Mouse (Mus musculus): ENCODE results near the gene Abcb11. TPM values are rescaled to one million over a fixed set of nuclear protein-coding genes. Genes with fewer than 3 reads are reported as not detected.

Gene Abcb11
- polyA plus RNA-seq, 1 experiment from 2014 or later, result 0.10 TPM

- H3K4me1 ChIP-seq (ENCODE audit: control insufficient read depth, insufficient read depth, low read depth, low read length), result no peaks in the 10 kb centered on the region
- H3K27ac ChIP-seq (ENCODE audit: low read depth, low read length), result no peak overlapping the region
- no peaks in the 10 kb centered on the region for H3K36me3 ChIP-seq (ENCODE audit: control insufficient read depth, insufficient read depth, low read length)
- no peak overlapping the region for H3K9ac ChIP-seq (ENCODE audit: low read depth, low read length)
- H3K9me3 ChIP-seq (ENCODE audit: control insufficient read depth, low read length), result no peaks in the 10 kb centered on the region
- H3K4me2 ChIP-seq (ENCODE audit: low read length), result no peak overlapping the region
- 0 out of 2 replicates have a peak, but pooled peaks have one; percentile 20 for ATAC-seq
- H3K27me3 ChIP-seq (replicated peaks; ENCODE audit: control insufficient read depth, insufficient read depth, low read length), result no peaks in the 10 kb centered on the region
- 65% methylated on average over 10 of the region's 10 CpGs for WGBS
- no peak overlapping the region for H3K4me3 ChIP-seq (ENCODE audit: low read length)
Observed at GRCm38 (mm10) chr2:69212652-69213051, 129.8 kb downstream of the Abcb11 start.

- no peaks in the 10 kb centered on the region for H3K27me3 ChIP-seq (replicated peaks; ENCODE audit: control insufficient read depth, insufficient read depth, low read length)
- H3K36me3 ChIP-seq (ENCODE audit: control insufficient read depth, insufficient read depth, low read length), result no peaks in the 10 kb centered on the region
- no peaks in the 10 kb centered on the region for H3K9me3 ChIP-seq (ENCODE audit: control insufficient read depth, low read length)
- H3K4me1 ChIP-seq (ENCODE audit: control insufficient read depth, insufficient read depth, low read depth, low read length), result no peaks in the 10 kb centered on the region
- H3K4me2 ChIP-seq (ENCODE audit: low read length), result no peak within 1 kb of the TSS
- H3K9ac ChIP-seq (ENCODE audit: low read depth, low read length), result no peak within 1 kb of the TSS
- no peak for ATAC-seq
- no peak within 1 kb of the TSS for H3K4me3 ChIP-seq (ENCODE audit: low read length)
- 82% methylated on average over 7 of the region's 7 CpGs for WGBS
- H3K27ac ChIP-seq (ENCODE audit: low read depth, low read length), result no peak within 1 kb of the TSS
Observed at GRCm38 (mm10) chr2:69210773-69211172, 131.6 kb downstream of the Abcb11 start, which contains the start of gene G6pc2. Gene G6pc2 (plus strand): TSS chr2:69211073.

- H3K9me3 ChIP-seq (ENCODE audit: control insufficient read depth, low read length), result no peaks in the 10 kb centered on the region
- no peak overlapping the region for H3K4me3 ChIP-seq (ENCODE audit: low read length)
- no peaks in the 10 kb centered on the region; the same call in 1 of the 2 replicates for H3K4me1 ChIP-seq (ENCODE audit: control insufficient read depth, insufficient read depth, low read depth, low read length)
- ATAC-seq, result no peak
- H3K9ac ChIP-seq (ENCODE audit: low read depth, low read length), result no peak overlapping the region
- no peak overlapping the region for H3K27ac ChIP-seq (ENCODE audit: low read depth, low read length)
- WGBS, result 88% methylated on average over 3 of the region's 3 CpGs
- H3K4me2 ChIP-seq (ENCODE audit: low read length), result no peak overlapping the region
- no peaks in the 10 kb centered on the region for H3K36me3 ChIP-seq (ENCODE audit: control insufficient read depth, insufficient read depth, low read length)
- no peaks in the 10 kb centered on the region for H3K27me3 ChIP-seq (replicated peaks; ENCODE audit: control insufficient read depth, insufficient read depth, low read length)
Observed at GRCm38 (mm10) chr2:69209684-69210083, 132.7 kb downstream of the Abcb11 start.

GRCm38 (mm10) chr2:69206523-69206922 lies 135.9 kb downstream of the Abcb11 start:
- H3K27me3 ChIP-seq (replicated peaks; ENCODE audit: control insufficient read depth, insufficient read depth, low read length), result no peaks in the 10 kb centered on the region
- no peaks in the 10 kb centered on the region; the same call in 1 of the 2 replicates for H3K4me1 ChIP-seq (ENCODE audit: control insufficient read depth, insufficient read depth, low read depth, low read length)
- no peak overlapping the region for H3K27ac ChIP-seq (ENCODE audit: low read depth, low read length)
- H3K4me3 ChIP-seq (ENCODE audit: low read length), result peak overlapping the region; percentile 96; the same call in 1 of the 2 replicates
- no peaks in the 10 kb centered on the region for H3K9me3 ChIP-seq (ENCODE audit: control insufficient read depth, low read length)
- WGBS, result 22% methylated on average over 7 of the region's 7 CpGs
- ATAC-seq, result no peak
- no peak overlapping the region for H3K9ac ChIP-seq (ENCODE audit: low read depth, low read length)
- peak overlapping the region; percentile 36 for H3K4me2 ChIP-seq (ENCODE audit: low read length)
- no peaks in the 10 kb centered on the region for H3K36me3 ChIP-seq (ENCODE audit: control insufficient read depth, insufficient read depth, low read length)

- Histone ChIP-seq H3K9ac (ENCODE audit: low read depth, low read length) (peak within 1 kb of the TSS; percentile 71), H3K9me3 (ENCODE audit: control insufficient read depth, low read length) (no peaks in the 10 kb centered on the region), H3K4me3 (ENCODE audit: low read length) (peak within 1 kb of the TSS; percentile 96), H3K4me1 (ENCODE audit: control insufficient read depth, insufficient read depth, low read depth, low read length) (no peaks in the 10 kb centered on the region; the same call in 1 of the 2 replicates), H3K27me3 (replicated peaks; ENCODE audit: control insufficient read depth, insufficient read depth, low read length) (no peaks in the 10 kb centered on the region), H3K27ac (ENCODE audit: low read depth, low read length) (no peak within 1 kb of the TSS), H3K4me2 (ENCODE audit: low read length) (peak within 1 kb of the TSS; percentile 97), H3K36me3 (ENCODE audit: control insufficient read depth, insufficient read depth, low read length) (no peaks in the 10 kb centered on the region)
- WGBS, result under 1% methylated on average over 43 of the region's 46 CpGs
- ATAC-seq, result peak; percentile 100
Observed at GRCm38 (mm10) chr2:69205791-69206351, 136.5 kb downstream of the Abcb11 start, which contains the start of gene Spc25. Gene Spc25 (minus strand): TSS chr2:69206194.

- Histone ChIP-seq H3K4me1 (ENCODE audit: control insufficient read depth, insufficient read depth, low read depth, low read length) (no peaks in the 10 kb centered on the region; the same call in 1 of the 2 replicates), H3K9me3 (ENCODE audit: control insufficient read depth, low read length) (no peaks in the 10 kb centered on the region), H3K27ac (ENCODE audit: low read depth, low read length) (no peak overlapping the region), H3K9ac (ENCODE audit: low read depth, low read length) (peak overlapping the region; percentile 71), H3K4me3 (ENCODE audit: low read length) (peak overlapping the region; percentile 96), H3K4me2 (ENCODE audit: low read length) (peak overlapping the region; percentile 97), H3K27me3 (replicated peaks; ENCODE audit: control insufficient read depth, insufficient read depth, low read length) (no peaks in the 10 kb centered on the region), H3K36me3 (ENCODE audit: control insufficient read depth, insufficient read depth, low read length) (no peaks in the 10 kb centered on the region)
- ATAC-seq, result no peak
- 15% methylated on average over 6 of the region's 6 CpGs for WGBS
Observed at GRCm38 (mm10) chr2:69205185-69205584, 137.2 kb downstream of the Abcb11 start.

- H3K27ac ChIP-seq (ENCODE audit: low read depth, low read length), result no peak overlapping the region
- H3K9ac ChIP-seq (ENCODE audit: low read depth, low read length), result no peak overlapping the region
- ATAC-seq, result no peak
- WGBS, result 82% methylated on average over 5 of the region's 5 CpGs
- no peaks in the 10 kb centered on the region for H3K27me3 ChIP-seq (replicated peaks; ENCODE audit: control insufficient read depth, insufficient read depth, low read length)
- no peak overlapping the region for H3K4me2 ChIP-seq (ENCODE audit: low read length)
- no peaks in the 10 kb centered on the region for H3K36me3 ChIP-seq (ENCODE audit: control insufficient read depth, insufficient read depth, low read length)
- H3K9me3 ChIP-seq (ENCODE audit: control insufficient read depth, low read length), result no peaks in the 10 kb centered on the region
- no peak overlapping the region for H3K4me3 ChIP-seq (ENCODE audit: low read length)
- H3K4me1 ChIP-seq (ENCODE audit: control insufficient read depth, insufficient read depth, low read depth, low read length), result no peaks in the 10 kb centered on the region
Observed at GRCm38 (mm10) chr2:69193555-69193954, 148.9 kb downstream of the Abcb11 start.

- H3K36me3 ChIP-seq (ENCODE audit: control insufficient read depth, insufficient read depth, low read length), result no peaks in the 10 kb centered on the region
Observed at GRCm38 (mm10) chr2:69191059-69191458, 151.4 kb downstream of the Abcb11 start.

GRCm38 (mm10) chr2:69189222-69189621 lies 153.2 kb downstream of the Abcb11 start:
- H3K27ac ChIP-seq (ENCODE audit: low read depth, low read length), result no peak overlapping the region
- no peak overlapping the region for H3K4me3 ChIP-seq (ENCODE audit: low read length)
- no peaks in the 10 kb centered on the region for H3K27me3 ChIP-seq (replicated peaks; ENCODE audit: control insufficient read depth, insufficient read depth, low read length)
- H3K36me3 ChIP-seq (ENCODE audit: control insufficient read depth, insufficient read depth, low read length), result no peaks in the 10 kb centered on the region
- H3K4me1 ChIP-seq (ENCODE audit: control insufficient read depth, insufficient read depth, low read depth, low read length), result no peaks in the 10 kb centered on the region
- no peak overlapping the region for H3K9ac ChIP-seq (ENCODE audit: low read depth, low read length)
- ATAC-seq, result no peak
- H3K4me2 ChIP-seq (ENCODE audit: low read length), result no peak overlapping the region
- H3K9me3 ChIP-seq (ENCODE audit: control insufficient read depth, low read length), result no peaks in the 10 kb centered on the region
- WGBS, result 65% methylated on average over 4 of the region's 4 CpGs

More at GRCm38 (mm10) chr2:69191059-69191458, 151.4 kb downstream of the Abcb11 start:
- Histone ChIP-seq H3K9ac (ENCODE audit: low read depth, low read length) (no peak overlapping the region), H3K9me3 (ENCODE audit: control insufficient read depth, low read length) (no peaks in the 10 kb centered on the region), H3K4me1 (ENCODE audit: control insufficient read depth, insufficient read depth, low read depth, low read length) (no peaks in the 10 kb centered on the region), H3K27ac (ENCODE audit: low read depth, low read length) (no peak overlapping the region), H3K27me3 (replicated peaks; ENCODE audit: control insufficient read depth, insufficient read depth, low read length) (no peaks in the 10 kb centered on the region), H3K4me2 (ENCODE audit: low read length) (no peak overlapping the region), H3K4me3 (ENCODE audit: low read length) (no peak overlapping the region)
- WGBS, result 93% methylated on average over 5 of the region's 5 CpGs
- ATAC-seq, result no peak
